Mouse (Mus musculus) urinary bladder, adult 18-20 months (tissue): ENCODE results near the gene Trappc11.
"Not testable (repeated sequence)": the region's sequence is repeated elsewhere in the genome, so short reads cannot be mapped to it uniquely, and the experiment has no call there.

Experiments
- DNase-seq, 2 experiments: peaks; one replicate each; pipeline ENCODE4 v3.0.0; 2022; ENCODE audit warnings: low spot score in 2 of 2, mixed read lengths in 2 of 2

Trappc11 gene

DNA sequence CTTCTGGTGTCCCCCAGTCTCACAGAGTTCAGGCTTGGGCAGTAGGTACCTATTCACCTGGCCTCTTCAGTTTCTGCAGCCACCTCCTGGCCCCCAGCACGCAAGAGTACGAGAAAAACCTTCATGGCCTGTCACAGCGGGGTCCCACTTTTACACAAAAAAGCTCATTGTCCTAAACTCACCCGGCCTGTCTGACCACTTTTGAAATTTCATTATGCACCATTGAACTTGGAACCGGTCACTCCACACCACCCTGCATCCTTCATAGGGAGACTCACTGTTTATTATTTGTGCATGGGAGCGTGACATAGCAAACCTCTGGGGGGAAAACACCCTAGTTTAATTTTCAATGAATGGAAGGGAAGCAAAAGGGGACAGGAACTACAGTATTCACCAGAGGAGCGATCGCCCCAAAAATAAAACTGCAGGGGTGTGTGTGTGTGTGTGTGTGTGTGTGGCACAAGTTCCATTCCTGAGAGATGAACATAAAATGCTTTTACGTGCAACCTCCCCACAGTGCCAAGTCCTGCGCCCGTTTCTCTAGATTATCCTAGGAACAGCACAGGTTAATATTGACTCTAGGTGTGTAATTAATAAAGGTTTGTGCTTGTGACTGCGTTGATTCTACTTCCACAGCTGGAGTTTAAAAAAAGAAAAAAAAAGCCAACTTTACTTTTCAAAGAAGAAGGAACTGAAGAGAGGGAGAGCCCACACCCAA lies 50.8 kb downstream of the Trappc11 start:
- no peak for DNase-seq

DNA sequence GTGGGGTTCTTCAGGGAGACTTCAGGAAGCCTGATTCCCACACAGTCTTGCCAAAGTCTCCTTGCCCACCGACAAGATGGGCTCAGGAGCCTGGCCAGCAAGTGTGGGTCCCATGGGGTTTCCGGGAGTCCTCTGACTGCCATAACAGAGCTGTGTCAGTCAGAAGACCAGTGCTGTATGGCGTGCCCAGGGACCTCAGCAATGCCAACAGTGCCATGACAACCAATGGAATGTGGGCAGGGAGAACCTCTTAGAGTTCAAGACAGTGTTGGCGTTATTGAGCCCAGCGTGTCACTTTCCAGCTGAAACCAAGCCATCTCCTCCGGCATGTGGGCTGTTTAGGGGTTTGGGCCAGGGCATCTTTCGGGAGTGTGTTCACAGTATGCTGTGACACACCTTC lies 53.2 kb downstream of the Trappc11 start:
- no peak for DNase-seq

DNA sequence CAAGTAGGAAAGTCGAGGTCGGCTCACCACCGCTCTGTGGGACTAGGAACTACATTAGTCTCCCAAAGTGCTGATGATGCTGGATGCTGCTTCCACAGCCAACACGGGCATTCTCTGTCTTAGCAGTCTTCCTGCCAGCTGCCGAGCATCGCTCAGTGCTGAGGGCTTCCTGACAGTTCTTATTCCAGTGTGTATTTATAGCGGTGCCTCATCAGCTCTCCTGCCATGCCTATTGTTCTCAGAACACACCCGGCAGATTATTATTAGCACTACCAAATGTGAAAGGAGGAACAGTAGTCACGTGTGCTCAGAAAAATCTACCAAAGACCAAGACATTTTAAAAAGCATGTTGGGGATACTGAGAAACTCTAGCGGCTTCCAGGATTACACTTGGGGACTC lies 71.6 kb downstream of the Trappc11 start:
- no peak for DNase-seq

DNA sequence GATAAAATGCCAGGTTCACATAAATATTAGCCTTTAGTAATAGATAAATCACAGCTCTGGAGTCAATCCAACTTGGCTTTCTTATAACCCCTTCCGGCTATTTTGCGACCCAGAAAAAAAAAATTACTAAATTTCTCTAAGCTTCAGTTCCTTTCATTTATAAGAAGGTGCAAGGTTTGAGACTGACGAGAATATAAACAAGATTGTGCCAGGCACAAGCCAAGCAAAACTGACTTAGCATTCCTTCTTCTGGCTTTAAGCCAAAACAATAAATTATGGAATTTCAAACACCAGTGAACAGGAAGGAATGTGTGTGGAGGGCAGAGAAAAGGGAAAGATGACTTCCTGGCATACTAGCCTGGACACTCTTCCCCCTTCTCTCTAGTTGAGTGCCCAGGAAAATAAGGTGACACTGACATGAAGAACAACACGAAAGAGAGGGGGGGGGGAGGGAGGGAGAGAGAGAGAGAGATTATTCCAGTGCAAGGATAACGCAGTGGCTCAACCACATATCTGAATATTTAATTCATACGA lies 74.0 kb downstream of the Trappc11 start:
- DNase-seq, result no peak

DNA sequence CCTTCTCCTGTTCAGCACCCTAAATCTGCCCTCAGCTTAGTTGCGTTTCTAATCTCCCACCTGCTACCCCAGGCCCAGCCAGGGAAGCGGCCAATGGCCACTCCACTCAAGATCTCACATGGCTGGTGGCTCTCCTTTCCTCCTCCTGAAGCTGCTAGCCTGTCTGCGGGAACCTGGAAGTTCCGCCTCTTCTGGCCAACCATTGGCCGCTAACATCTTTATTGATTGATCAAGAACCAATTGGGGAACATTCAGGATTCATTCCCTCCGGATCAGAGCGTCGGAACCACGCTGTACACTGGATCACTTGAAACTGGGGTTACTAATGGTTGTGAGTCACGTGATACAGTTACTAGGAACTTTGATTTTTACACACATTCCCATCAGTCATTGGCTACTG lies 74.7 kb downstream of the Trappc11 start:
- no peak for DNase-seq

DNA sequence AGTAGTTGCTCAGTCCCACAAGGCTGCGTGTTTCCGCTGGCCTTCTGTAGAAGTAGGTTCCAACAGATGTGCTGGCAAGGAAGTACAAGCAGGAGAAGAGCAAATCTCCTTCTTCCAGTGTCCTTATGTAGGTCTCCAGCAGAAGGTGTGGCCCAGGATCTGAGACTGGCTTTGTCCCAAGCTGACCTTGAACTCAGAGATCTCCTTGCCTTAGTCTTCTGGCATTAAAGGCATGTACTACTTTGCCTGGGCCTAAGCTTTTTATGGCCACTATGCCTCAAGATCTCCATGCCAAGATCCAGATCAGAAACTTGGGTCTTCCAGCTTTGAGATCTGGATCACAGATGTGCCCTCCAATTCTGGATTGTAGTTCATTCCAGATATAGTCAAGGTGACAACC lies 84.1 kb downstream of the Trappc11 start:
- DNase-seq, result not testable (repeated sequence)

DNA sequence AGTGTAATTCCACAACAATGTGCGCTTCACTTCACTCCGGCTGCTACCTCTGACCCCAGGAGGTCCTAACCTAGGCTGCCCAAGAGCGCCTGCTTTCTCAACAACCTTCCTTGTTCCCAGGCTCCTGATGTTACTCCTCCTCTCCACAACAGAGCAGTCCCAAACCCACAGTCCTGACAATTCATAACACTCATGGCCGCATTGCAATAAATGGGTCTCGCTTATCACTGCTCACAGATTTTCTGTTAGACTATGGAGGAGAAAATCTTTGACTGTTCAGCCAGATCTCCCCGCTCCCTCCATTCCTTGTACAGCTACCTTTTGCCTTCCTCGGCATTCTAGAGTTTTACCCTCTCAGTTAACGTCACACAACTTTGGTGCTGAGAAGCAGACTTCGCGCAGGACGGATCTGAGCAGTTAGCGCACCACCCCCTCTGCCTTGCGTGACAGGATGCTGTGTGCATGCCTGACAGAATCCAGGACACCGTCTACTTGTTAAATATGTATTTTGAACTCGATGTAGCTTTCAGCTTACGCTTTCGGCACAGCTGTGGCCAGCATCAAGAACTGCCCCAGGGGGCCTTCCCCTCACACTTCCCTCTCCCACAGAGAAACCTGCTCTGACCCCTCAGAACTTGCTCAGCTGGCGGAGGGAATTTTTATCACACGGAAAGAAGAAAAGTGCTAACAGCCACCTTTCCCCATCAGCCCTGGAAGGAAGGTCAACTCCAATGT lies 86.8 kb downstream of the Trappc11 start, which contains the start of gene Stox2:
Stox2 (minus strand) TSS at position 51 of the 735 bp plus-strand sequence.
- DNase-seq, result no peak
